Mouse (Mus musculus): ENCODE data around the gene Mybpc3. TPM values are rescaled to one million over a fixed set of nuclear protein-coding genes. Genes with fewer than 3 reads are reported as not detected.

Gene Mybpc3
- polyA plus RNA-seq, 1 experiment from 2014 or later: 1.6 TPM

DNA sequence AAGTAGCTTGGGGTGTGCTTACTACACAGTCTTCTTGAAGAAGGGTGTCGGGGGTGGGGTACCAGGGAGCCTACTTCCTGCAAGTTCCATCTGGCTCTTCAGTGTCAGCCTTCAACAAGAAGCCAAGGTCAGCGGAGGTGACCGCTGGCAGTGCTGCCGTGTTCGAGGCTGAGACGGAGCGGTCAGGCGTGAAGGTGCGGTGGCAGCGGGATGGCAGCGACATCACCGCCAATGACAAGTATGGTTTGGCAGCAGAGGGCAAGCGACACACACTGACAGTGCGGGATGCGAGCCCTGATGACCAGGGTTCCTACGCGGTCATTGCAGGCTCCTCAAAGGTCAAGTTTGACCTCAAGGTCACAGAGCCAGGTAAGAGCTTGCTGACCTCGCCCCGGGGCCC is 1.1 kb downstream of the Mybpc3 start:
- 86% methylated on average over 19 of the region's 19 CpGs for WGBS

DNA sequence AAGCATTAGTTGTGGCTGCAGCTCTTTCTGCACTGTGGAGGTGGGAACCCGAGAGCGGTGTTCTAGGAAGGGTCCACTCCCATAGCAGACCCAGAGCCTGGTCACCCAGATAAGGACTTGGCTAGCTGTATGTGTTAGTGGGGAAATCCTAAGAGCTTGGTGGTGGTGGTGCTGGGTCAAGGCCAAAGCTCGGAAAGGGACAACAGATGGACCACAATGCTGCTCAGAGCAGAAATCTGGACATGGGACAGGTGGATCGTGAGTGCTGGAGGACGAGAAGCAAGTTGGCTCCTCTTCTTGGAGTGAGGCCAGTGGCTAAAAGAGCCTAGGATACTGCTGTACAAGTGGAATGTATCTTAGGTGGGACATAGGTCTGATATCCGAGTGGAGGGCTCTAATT is 1.6 kb downstream of the Mybpc3 start:
- peaks cover 2% of the 10 kb centered on the region; the same call in 1 of the 2 replicates for H3K4me1 ChIP-seq (ENCODE audit: control insufficient read depth, insufficient read depth, low read length)
- no peak for ATAC-seq (replicated peaks; ENCODE audit: insufficient number of reproducible peaks, low FRiP score, low TSS enrichment, low read depth)
- 85% methylated on average over 6 of the region's 6 CpGs for WGBS

More for the DNA sequence above, 1.1 kb downstream of the Mybpc3 start:
- Histone ChIP-seq H3K4me1 (ENCODE audit: control insufficient read depth, insufficient read depth, low read length) (peaks cover 2% of the 10 kb centered on the region; the same call in 1 of the 2 replicates), H3K4me2 (ENCODE audit: low read depth, low read length) (no peak overlapping the region), H3K9me3 (replicated peaks; ENCODE audit: control insufficient read depth, low read length) (no peaks in the 10 kb centered on the region), H3K27me3 (ENCODE audit: control insufficient read depth, insufficient read depth, low read length) (no peaks in the 10 kb centered on the region), H3K36me3 (replicated peaks; ENCODE audit: control insufficient read depth, insufficient read depth, low read depth, low read length) (no peaks in the 10 kb centered on the region), H3K4me3 (ENCODE audit: low read depth, low read length) (no peak overlapping the region), H3K27ac (replicated peaks; ENCODE audit: low read depth, low read length) (no peak overlapping the region), H3K9ac (replicated peaks; ENCODE audit: low read length) (no peak overlapping the region)
- no peak for DNase-seq (ENCODE audit: low spot score)
- no peak for ATAC-seq (replicated peaks; ENCODE audit: insufficient number of reproducible peaks, low FRiP score, low TSS enrichment, low read depth)

DNA sequence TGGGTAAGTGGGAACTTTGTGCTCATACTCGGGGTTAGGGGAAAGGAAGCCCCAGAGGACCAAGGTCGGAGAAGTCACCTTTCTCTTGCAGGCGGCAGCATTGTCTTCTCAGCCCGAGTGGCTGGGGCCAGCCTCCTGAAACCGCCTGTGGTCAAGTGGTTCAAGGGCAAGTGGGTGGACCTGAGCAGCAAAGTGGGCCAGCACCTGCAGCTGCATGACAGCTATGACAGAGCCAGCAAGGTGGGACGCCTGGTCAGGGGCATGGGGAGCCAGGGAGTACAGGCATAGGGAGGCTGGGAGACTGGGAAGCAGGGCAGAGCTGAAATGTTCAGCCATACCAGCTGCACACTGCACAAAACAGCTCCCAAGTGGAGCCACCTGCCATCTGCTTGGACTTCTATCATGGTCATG is 2.3 kb downstream of the Mybpc3 start:
- ATAC-seq (replicated peaks; ENCODE audit: insufficient number of reproducible peaks, low FRiP score, low TSS enrichment, low read depth): no peak
- Histone ChIP-seq H3K9ac (replicated peaks; ENCODE audit: low read length) (no peak overlapping the region), H3K36me3 (replicated peaks; ENCODE audit: control insufficient read depth, insufficient read depth, low read depth, low read length) (no peaks in the 10 kb centered on the region), H3K4me2 (ENCODE audit: low read depth, low read length) (no peak overlapping the region), H3K9me3 (replicated peaks; ENCODE audit: control insufficient read depth, low read length) (no peaks in the 10 kb centered on the region), H3K27ac (replicated peaks; ENCODE audit: low read depth, low read length) (no peak overlapping the region), H3K27me3 (ENCODE audit: control insufficient read depth, insufficient read depth, low read length) (no peaks in the 10 kb centered on the region), H3K4me1 (ENCODE audit: control insufficient read depth, insufficient read depth, low read length) (peaks cover 2% of the 10 kb centered on the region; the same call in 1 of the 2 replicates), H3K4me3 (ENCODE audit: low read depth, low read length) (no peak overlapping the region)
- WGBS: 65% methylated on average over 6 of the region's 6 CpGs
- no peak for DNase-seq (ENCODE audit: low spot score)

More for the DNA sequence above, 1.6 kb downstream of the Mybpc3 start:
- H3K9ac ChIP-seq (replicated peaks; ENCODE audit: low read length): no peak overlapping the region
- no peaks in the 10 kb centered on the region for H3K27me3 ChIP-seq (ENCODE audit: control insufficient read depth, insufficient read depth, low read length)
- H3K4me2 ChIP-seq (ENCODE audit: low read depth, low read length): no peak overlapping the region
- H3K9me3 ChIP-seq (replicated peaks; ENCODE audit: control insufficient read depth, low read length): no peaks in the 10 kb centered on the region
- no peak overlapping the region for H3K27ac ChIP-seq (replicated peaks; ENCODE audit: low read depth, low read length)
- no peaks in the 10 kb centered on the region for H3K36me3 ChIP-seq (replicated peaks; ENCODE audit: control insufficient read depth, insufficient read depth, low read depth, low read length)
- no peak for DNase-seq (ENCODE audit: low spot score)
- no peak overlapping the region for H3K4me3 ChIP-seq (ENCODE audit: low read depth, low read length)

DNA sequence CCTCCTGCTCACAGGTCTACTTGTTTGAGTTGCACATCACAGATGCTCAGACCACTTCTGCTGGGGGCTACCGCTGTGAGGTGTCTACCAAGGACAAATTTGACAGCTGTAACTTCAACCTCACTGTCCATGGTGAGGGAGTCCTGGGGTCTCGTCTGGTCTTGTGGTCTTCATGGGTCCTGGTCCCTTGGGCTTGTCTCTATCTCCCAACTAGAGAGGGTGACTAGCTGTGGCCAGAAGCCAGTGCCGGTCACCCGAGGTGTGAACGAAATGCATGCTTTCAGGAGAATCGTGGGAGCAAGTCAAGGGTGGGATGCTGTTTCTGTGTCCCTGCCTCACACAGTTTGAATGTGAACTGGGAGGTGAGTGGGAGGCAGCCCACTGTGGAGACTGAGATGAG is 3.1 kb downstream of the Mybpc3 start:
- Histone ChIP-seq H3K4me3 (ENCODE audit: low read depth, low read length) (no peak overlapping the region), H3K36me3 (replicated peaks; ENCODE audit: control insufficient read depth, insufficient read depth, low read depth, low read length) (no peaks in the 10 kb centered on the region), H3K27me3 (ENCODE audit: control insufficient read depth, insufficient read depth, low read length) (no peaks in the 10 kb centered on the region), H3K4me2 (ENCODE audit: low read depth, low read length) (no peak overlapping the region), H3K4me1 (ENCODE audit: control insufficient read depth, insufficient read depth, low read length) (no peaks in the 10 kb centered on the region), H3K27ac (replicated peaks; ENCODE audit: low read depth, low read length) (no peak overlapping the region), H3K9me3 (replicated peaks; ENCODE audit: control insufficient read depth, low read length) (no peaks in the 10 kb centered on the region), H3K9ac (replicated peaks; ENCODE audit: low read length) (no peak overlapping the region)
- DNase-seq (ENCODE audit: low spot score) (no peak), ATAC-seq (replicated peaks; ENCODE audit: insufficient number of reproducible peaks, low FRiP score, low TSS enrichment, low read depth) (no peak)
- 86% methylated on average over 6 of the region's 6 CpGs for WGBS

DNA sequence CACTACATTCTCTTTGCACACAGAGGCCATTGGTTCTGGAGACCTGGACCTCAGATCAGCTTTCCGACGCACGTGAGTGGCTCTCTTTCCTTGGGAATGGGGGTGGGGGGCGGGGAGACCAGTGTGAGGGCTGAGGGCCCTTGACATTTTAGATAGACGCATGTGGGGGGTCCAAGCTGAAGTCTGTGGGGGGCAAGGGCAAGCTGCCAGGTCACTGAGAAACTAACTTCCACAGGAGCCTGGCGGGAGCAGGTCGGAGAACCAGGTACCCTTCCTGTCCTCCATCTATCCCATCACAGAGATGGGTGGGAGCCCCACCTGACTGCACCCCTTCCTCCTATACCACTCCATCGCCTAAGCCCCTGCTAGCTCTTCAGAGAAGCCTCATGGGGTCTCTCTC is 3.6 kb downstream of the Mybpc3 start:
- no peak overlapping the region for H3K27ac ChIP-seq (replicated peaks; ENCODE audit: low read depth, low read length)
- ATAC-seq (replicated peaks; ENCODE audit: insufficient number of reproducible peaks, low FRiP score, low TSS enrichment, low read depth): no peak
- H3K36me3 ChIP-seq (replicated peaks; ENCODE audit: control insufficient read depth, insufficient read depth, low read depth, low read length): no peaks in the 10 kb centered on the region
- no peak overlapping the region for H3K4me2 ChIP-seq (ENCODE audit: low read depth, low read length)
- WGBS: 71% methylated on average over 8 of the region's 8 CpGs
- no peak overlapping the region for H3K9ac ChIP-seq (replicated peaks; ENCODE audit: low read length)
- no peak for DNase-seq (ENCODE audit: low spot score)
- H3K4me1 ChIP-seq (ENCODE audit: control insufficient read depth, insufficient read depth, low read length): no peaks in the 10 kb centered on the region
- no peaks in the 10 kb centered on the region for H3K9me3 ChIP-seq (replicated peaks; ENCODE audit: control insufficient read depth, low read length)
- no peaks in the 10 kb centered on the region for H3K27me3 ChIP-seq (ENCODE audit: control insufficient read depth, insufficient read depth, low read length)
- no peak overlapping the region for H3K4me3 ChIP-seq (ENCODE audit: low read depth, low read length)

DNA sequence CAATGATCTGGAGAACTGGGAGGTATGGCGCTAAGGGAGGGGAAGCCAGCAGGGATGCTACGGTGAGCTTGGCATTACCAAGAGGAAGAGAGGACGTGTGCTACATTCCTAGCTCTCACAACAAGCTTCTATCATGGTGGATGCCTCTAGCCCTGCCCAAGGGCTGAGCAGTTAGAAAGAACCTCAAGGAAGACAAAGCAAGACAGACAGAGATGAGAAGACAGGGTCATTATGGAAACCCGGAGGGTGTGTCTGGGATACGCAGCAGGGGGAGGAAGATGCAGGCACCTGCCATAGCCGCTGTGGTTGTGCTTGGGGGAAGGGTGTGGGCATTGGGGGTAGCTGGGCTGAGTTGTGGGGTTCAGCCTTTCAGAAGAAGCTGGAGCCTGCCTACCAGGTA is 5.6 kb downstream of the Mybpc3 start:
- DNase-seq (ENCODE audit: low spot score) (no peak), ATAC-seq (replicated peaks; ENCODE audit: insufficient number of reproducible peaks, low FRiP score, low TSS enrichment, low read depth) (no peak)
- H3K27me3 ChIP-seq (ENCODE audit: control insufficient read depth, insufficient read depth, low read length): no peaks in the 10 kb centered on the region
- H3K36me3 ChIP-seq (replicated peaks; ENCODE audit: control insufficient read depth, insufficient read depth, low read depth, low read length): no peaks in the 10 kb centered on the region
- H3K4me2 ChIP-seq (ENCODE audit: low read depth, low read length): no peak overlapping the region
- no peak overlapping the region for H3K27ac ChIP-seq (replicated peaks; ENCODE audit: low read depth, low read length)
- WGBS: 76% methylated on average over 6 of the region's 6 CpGs
- H3K4me3 ChIP-seq (ENCODE audit: low read depth, low read length): no peak overlapping the region
- H3K9me3 ChIP-seq (replicated peaks; ENCODE audit: control insufficient read depth, low read length): no peaks in the 10 kb centered on the region
- no peaks in the 10 kb centered on the region for H3K4me1 ChIP-seq (ENCODE audit: control insufficient read depth, insufficient read depth, low read length)
- H3K9ac ChIP-seq (replicated peaks; ENCODE audit: low read length): no peak overlapping the region

DNA sequence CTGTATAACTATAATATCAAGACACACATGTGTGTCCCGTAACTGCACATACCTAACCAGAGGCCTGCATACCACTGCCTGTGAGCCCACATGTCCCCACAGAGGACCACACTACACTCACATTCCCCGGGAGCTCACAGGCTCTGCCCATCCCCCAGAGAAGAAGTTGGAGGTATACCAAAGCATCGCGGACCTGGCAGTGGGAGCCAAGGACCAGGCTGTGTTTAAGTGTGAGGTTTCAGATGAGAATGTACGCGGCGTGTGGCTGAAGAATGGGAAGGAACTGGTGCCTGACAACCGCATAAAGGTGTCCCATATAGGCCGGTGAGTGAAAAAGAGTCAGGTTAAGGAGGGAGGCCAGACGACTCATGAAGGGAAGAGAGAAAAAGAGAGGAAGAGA is 7.2 kb downstream of the Mybpc3 start:
- ATAC-seq (replicated peaks; ENCODE audit: insufficient number of reproducible peaks, low FRiP score, low TSS enrichment, low read depth) (no peak), DNase-seq (ENCODE audit: low spot score) (no peak)
- Histone ChIP-seq H3K27me3 (ENCODE audit: control insufficient read depth, insufficient read depth, low read length) (no peaks in the 10 kb centered on the region), H3K4me2 (ENCODE audit: low read depth, low read length) (no peak overlapping the region), H3K9ac (replicated peaks; ENCODE audit: low read length) (no peak overlapping the region), H3K4me3 (ENCODE audit: low read depth, low read length) (no peak overlapping the region), H3K9me3 (replicated peaks; ENCODE audit: control insufficient read depth, low read length) (no peaks in the 10 kb centered on the region), H3K4me1 (ENCODE audit: control insufficient read depth, insufficient read depth, low read length) (no peaks in the 10 kb centered on the region), H3K36me3 (replicated peaks; ENCODE audit: control insufficient read depth, insufficient read depth, low read depth, low read length) (no peaks in the 10 kb centered on the region), H3K27ac (replicated peaks; ENCODE audit: low read depth, low read length) (no peak overlapping the region)
- WGBS: 88% methylated on average over 10 of the region's 10 CpGs

DNA sequence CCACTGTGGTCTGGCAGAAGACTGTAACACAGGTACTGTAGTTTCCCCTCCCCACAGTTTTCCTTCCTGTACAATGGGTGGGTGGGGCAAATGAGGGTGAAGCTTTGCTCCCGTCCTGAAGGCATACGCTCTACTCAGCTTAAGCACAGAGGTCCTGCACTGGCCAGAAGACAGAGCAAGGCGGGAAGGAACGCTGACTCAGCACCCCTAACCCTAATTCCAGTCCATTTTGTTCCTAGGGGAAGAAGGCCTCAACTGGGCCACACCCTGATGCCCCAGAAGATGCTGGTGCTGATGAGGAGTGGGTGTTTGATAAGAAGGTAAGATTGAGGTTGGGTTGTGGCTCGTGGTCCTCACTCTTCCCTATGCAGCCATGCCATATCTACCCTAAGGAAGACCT is 10.8 kb downstream of the Mybpc3 start:
- Histone ChIP-seq H3K27me3 (ENCODE audit: control insufficient read depth, insufficient read depth, low read length) (no peaks in the 10 kb centered on the region), H3K36me3 (replicated peaks; ENCODE audit: control insufficient read depth, insufficient read depth, low read depth, low read length) (no peaks in the 10 kb centered on the region), H3K4me2 (ENCODE audit: low read depth, low read length) (no peak overlapping the region), H3K27ac (replicated peaks; ENCODE audit: low read depth, low read length) (no peak overlapping the region), H3K9me3 (replicated peaks; ENCODE audit: control insufficient read depth, low read length) (no peaks in the 10 kb centered on the region), H3K4me1 (ENCODE audit: control insufficient read depth, insufficient read depth, low read length) (no peaks in the 10 kb centered on the region), H3K9ac (replicated peaks; ENCODE audit: low read length) (no peak overlapping the region), H3K4me3 (ENCODE audit: low read depth, low read length) (no peak overlapping the region)
- ATAC-seq (replicated peaks; ENCODE audit: insufficient number of reproducible peaks, low FRiP score, low TSS enrichment, low read depth): no peak
- 79% methylated on average over 5 of the region's 5 CpGs for WGBS
- DNase-seq (ENCODE audit: low spot score): no peak

Measured in embryonic facial prominence, embryonic 11.5 days (tissue).